Mouse (Mus musculus) forebrain, postnatal 0 days (tissue): Measurements from ENCODE around the gene Cntrl. TPM values are rescaled to one million over a fixed set of nuclear protein-coding genes. Genes with fewer than 3 reads are reported as not detected.

Experiments
- ATAC-seq: fragments of 200-750 bp; cut with Nextera tagmentation; 2 replicates; pipeline ENCODE4 v1.8.0; 2017; ENCODE audit warnings: mild to moderate bottlenecking, moderate library complexity
- DNase-seq: peaks from one replicate; pipeline ENCODE4 v3.0.0-alpha.2; 2015
- H3K27ac ChIP-seq: fragments of 300-500 bp; sonication (generic); 2 replicates; pipeline ENCODE4 v1.5.1; 2014; ENCODE audit warnings: low read depth, mild to moderate bottlenecking, antibody characterized with exemption, low read length, moderate library complexity, mixed read lengths
- H3K27me3 ChIP-seq: fragments of 300-500 bp; sonication (generic); 2 replicates; pipeline ENCODE4 v1.6.1; 2014; ENCODE audit warnings: mild to moderate bottlenecking, low read length, mixed read lengths; ENCODE audit not compliant: insufficient read depth
- H3K36me3 ChIP-seq: fragments of 300-500 bp; sonication (generic); 2 replicates; pipeline ENCODE4 v1.6.1; 2014; ENCODE audit warnings: mild to moderate bottlenecking, moderate library complexity; ENCODE audit not compliant: insufficient read depth
- H3K4me1 ChIP-seq: fragments of 300-500 bp; sonication (generic); 2 replicates; pipeline ENCODE4 v1.6.1; 2014; ENCODE audit warnings: antibody characterized with exemption; ENCODE audit not compliant: insufficient read depth
- H3K4me2 ChIP-seq: fragments of 300-500 bp; sonication (generic); 2 replicates; pipeline ENCODE4 v1.6.1; 2014; ENCODE audit warnings: low read depth, mild to moderate bottlenecking, moderate library complexity
- H3K4me3 ChIP-seq: fragments of 300-500 bp; sonication (generic); 2 replicates; pipeline ENCODE4 v1.5.1; 2014; ENCODE audit warnings: low read depth, low read length, mixed read lengths
- H3K9ac ChIP-seq: fragments of 300-500 bp; sonication (generic); 2 replicates; pipeline ENCODE4 v1.6.1; 2014; ENCODE audit warnings: mild to moderate bottlenecking
- H3K9me3 ChIP-seq: fragments of 300-500 bp; sonication (generic); 2 replicates; pipeline ENCODE4 v1.6.1; 2016; ENCODE audit warnings: low read length
- CTCF ChIP-seq: sonication (generic); IDR thresholded peaks from 2 replicates; pipeline ENCODE4 v1.5.1; 2016; ENCODE audit warnings: antibody characterized with exemption, control low read depth, low read depth
- WGBS: fragments of 180-500 bp; shearing (Covaris S2); extraction: QIAGEN DNeasy Blood & Tissue Kit; methylation state at CpG from one replicate; pipeline ENCODE4 v1.1.7; 2014; 5-methylcytosine and 5-hydroxymethylcytosine counted together
- polyA plus RNA-seq: library from polyadenylated mRNA; unstranded; fragments of >200 nt; fragmentation: Nextera tagmentation; extraction: Ambion mirVana; gene quantifications from 2 replicates; pipeline ENCODE4 v1.2.1, GENCODE M21; 2015
- total RNA-seq: library from RNA; depleted of rRNA; stranded (reverse); fragments of >200 nt; gene quantifications from 2 replicates; pipeline ENCODE4 v1.2.3, GENCODE M21; 2014

Cntrl gene
- total and polyA plus RNA-seq, 2 experiments from 2014 or later, result 7.0 to 17.4 TPM

DNA sequence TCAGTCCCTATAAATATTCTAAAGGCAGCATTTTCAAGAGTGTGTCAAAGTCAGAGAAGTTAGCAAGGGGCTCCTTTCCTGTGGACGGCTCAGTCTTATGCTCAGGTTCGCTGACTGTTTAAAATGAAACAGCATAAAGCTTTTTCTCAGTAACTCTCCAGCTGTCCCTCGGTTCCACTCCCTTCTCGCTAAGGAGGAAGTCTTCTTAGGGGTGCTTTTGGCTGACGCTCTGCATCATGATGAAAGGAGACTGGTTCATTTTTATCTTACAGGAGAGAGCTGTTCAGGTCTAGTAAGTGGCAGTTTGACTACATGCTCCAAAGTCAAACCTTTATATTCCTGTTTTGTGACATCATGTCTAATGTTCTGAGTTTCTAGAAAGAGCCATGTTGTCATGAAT lies 79.6 kb downstream of the Cntrl start:
- 88% methylated on average over 5 of the region's 5 CpGs for WGBS
- no peak for TF ChIP-seq CTCF
- no peak overlapping the region for H3K4me3 ChIP-seq
- H3K9ac ChIP-seq, result no peak overlapping the region
- peaks cover 18% of the 10 kb centered on the region for H3K36me3 ChIP-seq
- no peak overlapping the region for H3K27ac ChIP-seq
- H3K9me3 ChIP-seq, result no peaks in the 10 kb centered on the region
- DNase-seq (no peak), ATAC-seq (no peak)
- no peaks in the 10 kb centered on the region for H3K27me3 ChIP-seq
- no peaks in the 10 kb centered on the region for H3K4me1 ChIP-seq
- H3K4me2 ChIP-seq, result no peak overlapping the region

DNA sequence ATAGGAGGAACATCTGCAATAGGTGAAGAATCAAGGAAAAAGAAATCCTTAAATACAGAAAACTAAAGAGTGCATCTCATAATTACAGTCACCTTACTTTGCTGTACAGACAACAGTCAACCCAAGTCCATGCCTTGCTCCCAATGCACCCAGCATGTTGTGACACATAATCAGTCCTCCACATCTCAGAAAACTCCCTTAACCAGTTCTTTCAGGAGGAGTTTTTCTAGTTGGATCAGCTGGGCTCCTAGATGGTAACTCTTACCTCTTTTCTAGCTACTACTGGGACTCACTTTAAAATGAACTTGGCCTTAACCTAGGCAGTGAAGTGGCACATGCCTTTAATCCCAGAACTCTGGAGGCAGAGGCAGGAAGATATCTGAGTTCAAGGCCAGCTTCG lies 84.7 kb downstream of the Cntrl start:
- Histone ChIP-seq H3K27me3 (no peaks in the 10 kb centered on the region), H3K4me2 (no peak overlapping the region), H3K36me3 (peaks cover 9% of the 10 kb centered on the region; the same call in 1 of the 2 replicates), H3K4me1 (peaks cover 7% of the 10 kb centered on the region; the same call in 1 of the 2 replicates), H3K9me3 (no peaks in the 10 kb centered on the region), H3K9ac (no peak overlapping the region), H3K27ac (no peak overlapping the region), H3K4me3 (no peak overlapping the region)
- DNase-seq (no peak), ATAC-seq (no peak)
- WGBS, result 75% methylated on average over 1 of the region's 1 CpGs
- TF ChIP-seq CTCF, result no peak

- Histone ChIP-seq H3K4me2 (no peak overlapping the region), H3K9me3 (no peaks in the 10 kb centered on the region), H3K27ac (no peak overlapping the region), H3K27me3 (no peaks in the 10 kb centered on the region), H3K9ac (no peak overlapping the region), H3K4me1 (peaks cover 13% of the 10 kb centered on the region), H3K36me3 (no peaks in the 10 kb centered on the region), H3K4me3 (no peak overlapping the region)
- WGBS, result 84% methylated on average over 6 of the region's 6 CpGs
- DNase-seq (no peak), ATAC-seq (no peak)
- TF ChIP-seq CTCF, result no peak
Observed at GRCm38 (mm10) chr2:35195626-35196544, 86.6 kb downstream of the Cntrl start.

GRCm38 (mm10) chr2:35199541-35199940 lies 90.2 kb downstream of the Cntrl start:
- WGBS, result 5% methylated on average over 5 of the region's 5 CpGs
- DNase-seq (no peak), ATAC-seq (no peak)
- Histone ChIP-seq H3K27ac (no peak overlapping the region), H3K36me3 (no peaks in the 10 kb centered on the region), H3K9me3 (no peaks in the 10 kb centered on the region), H3K4me1 (peaks cover 13% of the 10 kb centered on the region), H3K27me3 (no peaks in the 10 kb centered on the region), H3K4me2 (peak overlapping the region; percentile 78), H3K9ac (peak overlapping the region; percentile 99), H3K4me3 (peak overlapping the region; percentile 87)
- no peak for TF ChIP-seq CTCF

DNA sequence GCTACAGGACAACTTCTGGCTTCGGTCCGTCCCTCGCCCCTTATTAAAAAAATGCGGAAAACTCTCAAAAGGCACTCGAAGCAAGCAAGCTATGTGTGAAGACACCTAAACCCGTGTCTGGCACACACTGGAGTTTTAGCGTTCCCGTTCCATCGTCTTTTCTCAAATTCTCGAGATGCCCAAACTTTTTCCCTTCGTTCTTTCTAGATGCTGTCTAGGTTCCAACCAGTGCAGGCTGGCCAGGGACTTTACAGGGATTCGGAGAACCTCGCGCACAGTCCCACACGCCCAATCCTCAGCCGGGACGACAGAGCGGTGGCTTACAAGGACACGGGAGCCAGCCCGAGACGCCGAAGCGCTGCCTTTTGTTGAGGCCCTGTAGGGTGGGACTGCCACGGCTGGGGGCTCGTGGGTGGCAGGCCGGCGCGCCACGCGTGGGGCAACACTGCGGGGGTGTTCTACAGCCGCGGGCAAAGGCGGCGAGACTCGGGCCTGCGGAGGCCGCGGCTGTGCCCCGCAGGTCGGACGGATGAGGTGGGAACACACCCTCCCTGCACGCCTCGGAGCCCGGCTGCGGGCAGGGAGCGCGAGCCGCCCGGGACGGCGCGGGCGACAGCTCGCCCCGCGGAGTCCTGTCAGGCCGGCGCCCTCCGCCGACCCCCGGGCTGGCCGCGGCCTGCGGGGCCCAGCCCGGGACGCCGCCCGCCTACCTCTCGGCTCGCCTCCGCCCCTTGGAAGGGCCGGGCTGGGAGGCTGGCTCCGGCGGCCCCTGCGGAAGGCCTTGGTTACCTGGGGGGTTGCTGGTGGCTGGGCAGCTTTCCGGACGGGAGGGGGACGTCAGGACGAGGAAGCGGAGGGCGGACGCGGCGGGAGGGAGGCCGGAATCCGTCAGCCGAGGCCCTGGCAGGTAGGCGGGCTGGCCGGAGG lies 90.9 kb downstream of the Cntrl start:
- Histone ChIP-seq H3K9ac (peak overlapping the region; percentile 99), H3K4me1 (peaks cover 13% of the 10 kb centered on the region), H3K27me3 (no peaks in the 10 kb centered on the region), H3K36me3 (no peaks in the 10 kb centered on the region), H3K9me3 (no peaks in the 10 kb centered on the region), H3K4me3 (peak overlapping the region; percentile 87), H3K4me2 (peak overlapping the region; percentile 78), H3K27ac (peak overlapping the region; percentile 98)
- DNase-seq (peak; percentile 54), ATAC-seq (peak; percentile 67)
- TF ChIP-seq CTCF, result no peak
- WGBS, result 4% methylated on average over 86 of the region's 90 CpGs

GRCm38 (mm10) chr2:35200898-35201668 lies 91.8 kb downstream of the Cntrl start, which contains the start of gene Rab14:
Rab14 (minus strand) TSS chr2:35201120.
- WGBS, result 2% methylated on average over 46 of the region's 47 CpGs
- DNase-seq (peak; percentile 99), ATAC-seq (peak; percentile 98)
- H3K4me1 ChIP-seq, result peaks cover 13% of the 10 kb centered on the region
- H3K36me3 ChIP-seq, result no peaks in the 10 kb centered on the region
- peak; percentile 45 for TF ChIP-seq CTCF
- peak within 1 kb of the TSS; percentile 98 for H3K27ac ChIP-seq
- no peaks in the 10 kb centered on the region for H3K9me3 ChIP-seq
- H3K9ac ChIP-seq, result peak within 1 kb of the TSS; percentile 99
- peak within 1 kb of the TSS; percentile 78 for H3K4me2 ChIP-seq
- H3K27me3 ChIP-seq, result no peaks in the 10 kb centered on the region
- H3K4me3 ChIP-seq, result peak within 1 kb of the TSS; percentile 87
